Mouse (Mus musculus) erythroblast, embryonic 14.5 days (primary cell): ENCODE measurements around the gene Nkpd1.
"Not testable (repeated sequence)": the region's sequence is repeated elsewhere in the genome, so short reads cannot be mapped to it uniquely, and the experiment has no call there.

ENCODE experiments used
- GATA1 ChIP-seq: IDR thresholded peaks from 2 replicates; pipeline ENCODE4 v1.6.1; 2012; ENCODE audit warnings: low read length, inconsistent platforms, mixed read lengths
- TAL1 ChIP-seq: IDR thresholded peaks from 3 replicates; pipeline ENCODE4 v1.6.1; 2012; ENCODE audit warnings: low read length, inconsistent platforms, mixed read lengths

- TF ChIP-seq GATA1, TAL1: not testable (repeated sequence)
These were observed 5.7 kb upstream of the Nkpd1 start for GRCm38 (mm10) chr7:19511934-19512333.
